Mouse (Mus musculus) lung, postnatal 0 days (tissue): ENCODE results near the gene Mettl23.

Experiments
- CTCF ChIP-seq: IDR thresholded peaks from 2 replicates; pipeline ENCODE4 v1.5.1; 2016; ENCODE audit warnings: antibody characterized with exemption, mild to moderate bottlenecking
- EP300 ChIP-seq: IDR thresholded peaks from 2 replicates; pipeline ENCODE4 v1.6.1; 2016; ENCODE audit warnings: antibody characterized with exemption, mild to moderate bottlenecking, control low read depth

- TF ChIP-seq CTCF, result no peak
- TF ChIP-seq EP300, result no peak
Measured at GRCm38 (mm10) chr11:116832172-116832685, 10.8 kb upstream of the Mettl23 start.
